Mouse (Mus musculus) layer of hippocampus, postnatal 25 days (tissue): ENCODE data around the gene Xlr3b. TPM values are rescaled to one million over a fixed set of nuclear protein-coding genes. Genes with fewer than 3 reads are reported as not detected.
A peak's percentile ranks its signal among the peaks of the same experiment; 100 is the strongest.
"Not testable (repeated sequence)": the region's sequence is repeated elsewhere in the genome, so short reads cannot be mapped to it uniquely, and the experiment has no call there.

ENCODE experiments used
- DNase-seq, 2 experiments: peaks; one replicate each; pipeline ENCODE4 v3.0.0; 2022; ENCODE audit warnings: mixed read lengths in 2 of 2, low spot score in 1 of 2; ENCODE audit errors: extremely low spot score in 1 of 2
- total RNA-seq, 2 experiments: library from RNA; stranded (reverse); gene quantifications; 2 replicates each; pipeline ENCODE4 v1.2.3; 2021

Xlr3b gene
- total RNA-seq = 10 to 100 TPM in 1 of 2 experiments, 1 to 10 TPM in 1; 5.5 to 14.6 TPM

DNA sequence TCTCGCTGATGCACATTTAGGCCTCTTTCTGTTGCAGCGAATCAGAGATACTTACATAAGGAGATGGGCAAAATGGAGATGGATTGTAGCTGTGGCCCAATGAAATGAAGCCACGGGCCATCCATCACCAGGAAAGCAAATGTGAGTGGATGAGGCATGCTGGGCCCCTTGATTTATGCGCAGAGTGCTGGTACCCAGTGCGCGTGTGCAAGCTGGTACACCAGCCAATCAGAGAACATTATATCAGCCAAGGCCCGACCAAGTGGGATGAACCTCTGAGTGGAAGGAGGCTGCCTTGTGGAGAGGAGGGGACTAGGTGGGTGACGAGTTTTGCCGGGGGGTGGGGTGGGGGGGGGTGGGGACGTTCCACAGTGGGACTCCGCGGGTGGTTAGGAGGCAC is at the start of gene Xlr3b:
Xlr3b (plus strand) TSS at position 274 of the 400 bp plus-strand sequence.
- not testable (repeated sequence) for DNase-seq

DNA sequence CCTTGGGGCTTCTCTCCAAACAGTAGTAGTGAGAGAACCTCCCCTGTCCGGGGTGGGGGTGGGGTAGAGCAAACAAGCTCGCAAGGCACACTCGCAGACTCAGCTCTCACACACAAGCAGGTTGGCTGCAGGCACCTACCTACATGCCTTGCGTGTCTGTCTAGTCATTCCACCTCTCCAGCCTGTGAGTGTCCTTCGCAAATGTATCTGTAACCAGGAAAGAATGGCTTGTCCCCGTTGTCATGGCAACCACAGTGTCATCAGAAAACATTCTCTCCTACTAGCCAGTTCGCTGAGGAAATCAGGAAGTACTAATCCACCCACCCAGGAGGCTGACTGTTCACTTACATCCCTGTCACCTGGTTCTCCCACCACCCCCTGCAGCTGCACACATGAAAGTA is 48.8 kb upstream of the Xlr3b start:
- not testable (repeated sequence) for DNase-seq

- not testable (repeated sequence) for DNase-seq
Observed at GRCm38 (mm10) chrX:73148496-73148895, 43.5 kb upstream of the Xlr3b start, which contains the start of gene Xlr5b. TSS of gene Xlr5b (plus strand) at chrX:73148796.

- DNase-seq = not testable (repeated sequence)
Observed at GRCm38 (mm10) chrX:73149350-73149749, 42.7 kb upstream of the Xlr3b start, which contains the start of gene DXBay18. TSS of gene DXBay18 (minus strand) at chrX:73149450.

DNA sequence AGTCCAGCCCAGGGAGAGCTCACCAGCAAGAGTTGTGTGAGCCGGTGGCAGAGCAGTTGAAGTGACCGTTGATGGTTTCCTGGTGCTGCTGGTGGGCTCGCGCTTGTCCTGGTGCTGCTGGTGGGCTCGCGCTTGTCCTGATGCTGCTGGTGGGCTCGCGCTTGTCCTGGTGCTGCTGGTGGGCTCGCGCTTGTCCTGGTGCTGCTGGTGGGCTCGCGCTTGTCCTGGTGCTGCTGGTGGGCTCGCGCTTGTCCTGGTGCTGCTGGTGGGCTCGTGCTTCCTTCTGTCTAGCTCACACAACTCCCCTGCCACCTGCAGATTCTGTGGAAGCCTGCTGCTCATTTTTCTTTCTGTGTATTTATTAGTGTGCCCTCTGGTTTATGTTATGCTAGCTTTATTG is 15.1 kb upstream of the Xlr3b start, which contains the start of gene Spin2d:
Spin2d (minus strand) TSS at position 101 of the 400 bp plus-strand sequence.
- not testable (repeated sequence) for DNase-seq

- not testable (repeated sequence) for DNase-seq
Observed at GRCm38 (mm10) chrX:73213819-73214564, 22.0 kb downstream of the Xlr3b start, which contains the start of gene Xlr4b. TSS of gene Xlr4b (plus strand) at chrX:73214333.

GRCm38 (mm10) chrX:73225365-73225764 is 33.4 kb downstream of the Xlr3b start:
- no peak for DNase-seq

DNA sequence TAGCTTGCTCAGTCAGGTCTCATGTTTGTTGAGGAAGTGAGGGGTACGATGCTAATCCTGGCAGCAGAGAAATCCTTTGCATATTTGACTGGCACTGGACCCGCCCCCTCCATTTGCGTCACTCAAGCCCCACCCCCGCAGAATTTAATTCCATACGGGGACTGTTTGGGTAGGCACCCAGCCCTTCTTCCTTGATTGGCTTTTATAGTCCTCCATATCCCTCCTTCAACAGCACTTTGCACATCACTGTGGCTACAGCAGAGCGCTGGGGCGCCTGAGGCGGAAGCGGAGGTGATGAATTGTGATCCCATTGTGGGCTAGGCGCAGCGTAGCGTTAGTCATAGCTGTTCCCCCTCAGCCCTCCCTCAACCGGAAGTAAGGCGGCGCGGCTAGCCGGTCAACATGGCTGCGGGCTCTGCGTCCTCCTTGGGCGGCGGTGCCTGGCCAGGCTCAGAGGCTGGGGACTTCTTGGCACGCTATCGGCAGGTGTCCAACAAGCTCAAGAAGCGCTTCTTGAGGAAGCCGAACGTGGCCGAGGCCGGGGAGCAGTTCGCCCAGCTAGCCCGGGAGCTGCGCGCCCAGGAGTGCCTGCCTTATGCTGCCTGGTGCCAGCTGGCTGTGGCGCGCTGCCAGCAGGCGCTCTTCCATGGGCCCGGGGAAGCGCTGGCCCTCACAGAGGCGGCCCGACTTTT is 36.1 kb downstream of the Xlr3b start, which contains the start of gene F8a:
F8a (plus strand) TSS at position 378 of the 692 bp plus-strand sequence.
- DNase-seq = peak; percentile 52 to 60

GRCm38 (mm10) chrX:73228606-73229214 is 36.7 kb downstream of the Xlr3b start:
- DNase-seq = peak in 1 of 2 experiments; percentile 21

- DNase-seq = no peak
Observed at GRCm38 (mm10) chrX:73229288-73229687, 37.3 kb downstream of the Xlr3b start.

DNA sequence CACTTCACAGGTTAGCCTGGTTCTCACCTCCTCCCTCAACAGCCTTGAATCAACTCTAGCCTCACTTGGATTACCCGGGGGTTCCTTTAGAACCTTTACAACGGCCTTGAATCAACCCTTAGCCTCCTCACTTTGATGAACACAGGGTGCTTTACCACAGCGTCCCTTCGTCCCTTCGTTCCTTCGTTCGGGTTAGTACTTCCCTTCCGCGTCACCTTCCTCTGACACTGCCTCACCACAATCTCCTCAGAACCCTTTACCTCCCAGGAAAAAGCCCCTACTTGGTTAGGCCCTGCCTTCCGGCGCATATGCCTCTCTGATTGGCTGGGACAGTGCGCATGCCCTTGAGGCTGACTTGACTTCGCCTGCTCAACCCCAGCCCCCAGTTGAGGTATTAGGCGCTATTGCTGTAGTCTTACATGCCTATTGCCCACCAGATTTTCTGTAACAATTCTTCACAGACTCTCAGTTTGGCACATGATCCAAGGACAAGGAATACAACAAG is 50.9 kb downstream of the Xlr3b start, which contains the start of gene Xlr4c:
Xlr4c (minus strand) TSS at position 310 of the 505 bp plus-strand sequence.
- DNase-seq = not testable (repeated sequence)

Other genes with a start within 250 kb of the Xlr3b start
- gene Zfp185, start 204.9 kb upstream of the Xlr3b start, total RNA-seq = 1 to 10 TPM in 1 of 2 experiments, under 1 TPM in 1; 0.69 to 1.5 TPM
- under 1 TPM; 0.25 to 0.38 TPM for gene Pnma5, start 155.1 kb upstream of the Xlr3b start, total RNA-seq
- gene Pnma3, start 127.4 kb upstream of the Xlr3b start, total RNA-seq = 10 to 100 TPM; 15.7 to 25.1 TPM
- gene Xlr4a, start 109.7 kb upstream of the Xlr3b start, total RNA-seq = 1 to 10 TPM in 1 of 2 experiments, not detected in 1; 2.7 TPM
- 1 to 10 TPM; 2.0 to 3.4 TPM for gene Xlr3a, start 95.1 kb upstream of the Xlr3b start, total RNA-seq
- gene Gm14685, start 75.2 kb upstream of the Xlr3b start, total RNA-seq = 1 to 10 TPM; 2.9 to 3.1 TPM
- not detected for gene Xlr5b, start 43.4 kb upstream of the Xlr3b start, total RNA-seq
- 1 to 10 TPM in 1 of 2 experiments, under 1 TPM in 1; 0.63 to 1.3 TPM for gene DXBay18, start 42.8 kb upstream of the Xlr3b start, total RNA-seq
- gene Spin2d, start 15.2 kb upstream of the Xlr3b start, total RNA-seq = not detected
- gene Xlr4b, start 22.1 kb downstream of the Xlr3b start, total RNA-seq = 1 to 10 TPM in 1 of 2 experiments, under 1 TPM in 1; 0.84 to 1.4 TPM
- 10 to 100 TPM; 15.0 to 16.0 TPM for gene F8a, start 36.1 kb downstream of the Xlr3b start, total RNA-seq
- 1 to 10 TPM in 1 of 2 experiments, under 1 TPM in 1; 0.37 to 1.4 TPM for gene Xlr4c, start 50.9 kb downstream of the Xlr3b start, total RNA-seq
- under 1 TPM in 1 of 2 experiments, not detected in 1; 0.76 TPM for gene Xlr3c, start 73.2 kb downstream of the Xlr3b start, total RNA-seq
- not detected for gene Xlr5a, start 100.8 kb downstream of the Xlr3b start, total RNA-seq
- gene Xlr5c, start 100.8 kb downstream of the Xlr3b start, total RNA-seq = not detected
- gene Gm45015, start 144.6 kb downstream of the Xlr3b start, total RNA-seq = not detected
- 10 to 100 TPM; 11.2 to 12.2 TPM for gene Zfp275, start 150.4 kb downstream of the Xlr3b start, total RNA-seq
- under 1 TPM in 1 of 2 experiments, not detected in 1; 0.16 TPM for gene Gm18336, start 206.5 kb downstream of the Xlr3b start, total RNA-seq
- gene Zfp92, start 218.9 kb downstream of the Xlr3b start, total RNA-seq = 1 to 10 TPM; 1.6 to 3.1 TPM
- gene Trex2, start 243.1 kb downstream of the Xlr3b start, total RNA-seq = not detected